Comparison of ENCODE assay signal across 41 mouse cellular contexts in genomic region chr19:11649564-11649963, GRCm38 (mm10). TPM values are rescaled to one million over a fixed set of nuclear protein-coding genes. Genes with fewer than 3 reads are reported as not detected.
"Had no signal": no experiment of that assay in that cellular context is flagged by ENCODE, and none has a peak within 500 bp of the region (broad histone marks: within the 10 kb centered on the region; RNA-seq: fewer than 3 reads in every experiment).

No protein-coding gene starts in this region.

- H3K4me1 ChIP-seq: heart, embryonic 10.5 days; heart, embryonic 12.5 days; hindbrain, embryonic 10.5 days; hindbrain, embryonic 12.5 days; intestine, embryonic 15.5 days; kidney, embryonic 15.5 days; limb, embryonic 13.5 days; limb, embryonic 15.5 days had no signal

- H3K4me3 ChIP-seq: gastrocnemius, adult 2 months; heart, embryonic 10.5 days; heart, embryonic 12.5 days; hindbrain, embryonic 10.5 days; hindbrain, embryonic 12.5 days; intestine, embryonic 15.5 days; kidney, embryonic 15.5 days; limb, embryonic 13.5 days; limb, embryonic 15.5 days had no signal

- H3K36me3 ChIP-seq: heart, embryonic 10.5 days; heart, embryonic 12.5 days; hindbrain, embryonic 10.5 days; hindbrain, embryonic 12.5 days; intestine, embryonic 15.5 days; kidney, embryonic 15.5 days; limb, embryonic 13.5 days; limb, embryonic 15.5 days had no signal

- ATAC-seq: hindbrain, embryonic 16.5 days; inflammation-experienced regulatory T-cells, adult 6 months; intestine, embryonic 15.5 days; intestine, postnatal 0 days had no signal

- DNase-seq: gastrocnemius, adult 2 months; gastrocnemius, postnatal 10 days; gastrocnemius, postnatal 25 days; heart, adult 18-20 months; heart, postnatal 10 days; heart, postnatal 4 days; kidney, adult 18-20 months; kidney, adult 9 months; kidney, postnatal 14 days; kidney, postnatal 36 days; layer of hippocampus, adult 9-11 months; layer of hippocampus, postnatal 36 days; left cerebral cortex, postnatal 4 days had no signal

- H3K9me3 ChIP-seq: heart, embryonic 10.5 days; heart, embryonic 12.5 days; hindbrain, embryonic 10.5 days; hindbrain, embryonic 12.5 days; intestine, embryonic 15.5 days; kidney, embryonic 15.5 days; limb, embryonic 13.5 days; limb, embryonic 15.5 days had no signal

- H3K27ac ChIP-seq: gastrocnemius, adult 2 months; heart, embryonic 10.5 days; hindbrain, embryonic 10.5 days; hindbrain, embryonic 12.5 days; hindbrain, embryonic 14.5 days; intestine, embryonic 15.5 days; kidney, embryonic 15.5 days; kidney, postnatal 0 days; limb, embryonic 13.5 days; limb, embryonic 15.5 days had no signal

- H3K9ac ChIP-seq: heart, embryonic 12.5 days; hindbrain, embryonic 12.5 days; hindbrain, embryonic 14.5 days; intestine, embryonic 15.5 days; kidney, embryonic 15.5 days; limb, embryonic 13.5 days; limb, embryonic 15.5 days had no signal

- H3K4me2 ChIP-seq: heart, embryonic 12.5 days; hindbrain, embryonic 12.5 days; hindbrain, embryonic 14.5 days; intestine, embryonic 15.5 days; kidney, embryonic 15.5 days; limb, embryonic 13.5 days; limb, embryonic 15.5 days had no signal

- H3K27me3 ChIP-seq: heart, embryonic 12.5 days; hindbrain, embryonic 12.5 days; intestine, embryonic 15.5 days; kidney, embryonic 15.5 days; limb, embryonic 13.5 days; limb, embryonic 15.5 days had no signal

RNA-seq across cellular contexts. Expression of gene Ms4a3, which starts 8.9 kb away (rescaled TPM):
- total RNA-seq: gastrocnemius, adult 2 months; gastrocnemius, postnatal 25 days; gastrocnemius, postnatal 4 days; heart, adult 18-20 months; heart, adult 8-10 months; heart, postnatal 10 days; heart, postnatal 25 days; heart, postnatal 4 days; layer of hippocampus, adult 18-20 months; layer of hippocampus, postnatal 14 days; layer of hippocampus, postnatal 36 days; left cerebral cortex, adult 18-20 months; left cerebral cortex, adult 8-10 months; left cerebral cortex, postnatal 10 days; left cerebral cortex, postnatal 25 days; left cerebral cortex, postnatal 4 days had no signal
- polyA plus RNA-seq: frontal cortex, adult 2 months; heart, embryonic 10.5 days; heart, embryonic 14.5 days; hindbrain, embryonic 10.5 days; hindbrain, embryonic 12.5 days; hindbrain, embryonic 14.5 days; hindbrain, embryonic 16.5 days; inflammation-experienced regulatory T-cells, adult 6 months; intestine, postnatal 0 days; kidney, postnatal 0 days; large intestine, adult 2 months; limb, embryonic 11.5 days; limb, embryonic 13.5 days had no signal

RNA-seq across cellular contexts. Expression of gene Oosp2, which starts 10.8 kb away (rescaled TPM):
- total RNA-seq: gastrocnemius, adult 2 months; gastrocnemius, postnatal 10 days; gastrocnemius, postnatal 25 days; gastrocnemius, postnatal 4 days; heart, adult 18-20 months; heart, adult 8-10 months; heart, postnatal 10 days; heart, postnatal 25 days; heart, postnatal 4 days; layer of hippocampus, adult 18-20 months; layer of hippocampus, adult 8-10 months; layer of hippocampus, postnatal 14 days; layer of hippocampus, postnatal 36 days; left cerebral cortex, adult 18-20 months; left cerebral cortex, adult 8-10 months; left cerebral cortex, postnatal 10 days; left cerebral cortex, postnatal 25 days; left cerebral cortex, postnatal 4 days had no signal
- polyA plus RNA-seq: frontal cortex, adult 2 months; heart, embryonic 10.5 days; heart, embryonic 12.5 days; heart, embryonic 14.5 days; heart, embryonic 16.5 days; hindbrain, embryonic 10.5 days; hindbrain, embryonic 12.5 days; hindbrain, embryonic 14.5 days; hindbrain, embryonic 16.5 days; inflammation-experienced regulatory T-cells, adult 6 months; intestine, embryonic 15.5 days; intestine, postnatal 0 days; kidney, embryonic 15.5 days; kidney, postnatal 0 days; large intestine, adult 2 months; limb, embryonic 11.5 days; limb, embryonic 13.5 days; limb, embryonic 15.5 days had no signal

RNA-seq across cellular contexts. Expression of gene Ms4a2, which starts 26.0 kb away (rescaled TPM):
- total RNA-seq: heart, adult 18-20 months; heart, adult 8-10 months; layer of hippocampus, adult 18-20 months; layer of hippocampus, adult 8-10 months; layer of hippocampus, postnatal 14 days; layer of hippocampus, postnatal 36 days; left cerebral cortex, adult 18-20 months; left cerebral cortex, postnatal 10 days; left cerebral cortex, postnatal 25 days had no signal
- polyA plus RNA-seq: frontal cortex, adult 2 months; heart, embryonic 12.5 days; heart, embryonic 14.5 days; hindbrain, embryonic 10.5 days; hindbrain, embryonic 12.5 days; hindbrain, embryonic 14.5 days; large intestine, adult 2 months had no signal

RNA-seq across cellular contexts. Expression of gene Oosp1, which starts 41.4 kb away (rescaled TPM):
- total RNA-seq: gastrocnemius, adult 2 months; gastrocnemius, postnatal 10 days; gastrocnemius, postnatal 25 days; gastrocnemius, postnatal 4 days; heart, adult 18-20 months; heart, adult 8-10 months; heart, postnatal 10 days; heart, postnatal 25 days; heart, postnatal 4 days; layer of hippocampus, adult 18-20 months; layer of hippocampus, adult 8-10 months; layer of hippocampus, postnatal 14 days; layer of hippocampus, postnatal 36 days; left cerebral cortex, adult 18-20 months; left cerebral cortex, adult 8-10 months; left cerebral cortex, postnatal 25 days; left cerebral cortex, postnatal 4 days had no signal
- polyA plus RNA-seq: frontal cortex, adult 2 months; heart, embryonic 10.5 days; heart, embryonic 12.5 days; heart, embryonic 14.5 days; heart, embryonic 16.5 days; hindbrain, embryonic 10.5 days; hindbrain, embryonic 12.5 days; hindbrain, embryonic 14.5 days; hindbrain, embryonic 16.5 days; inflammation-experienced regulatory T-cells, adult 6 months; intestine, embryonic 15.5 days; intestine, postnatal 0 days; kidney, embryonic 15.5 days; kidney, postnatal 0 days; large intestine, adult 2 months; limb, embryonic 11.5 days; limb, embryonic 13.5 days; limb, embryonic 15.5 days had no signal
